Mouse (Mus musculus) small intestine, adult 2 months (tissue): Measurements from ENCODE around the gene Gm12569.

Experiments
- CTCF ChIP-seq: fragments of 200-500 bp; IDR thresholded peaks from 2 replicates; pipeline ENCODE4 v1.5.1; 2012; ENCODE audit warnings: low read depth, mild to moderate bottlenecking, control low read depth, inconsistent platforms, low read length, moderate library complexity, mixed read lengths; ENCODE audit not compliant: insufficient replicate concordance, insufficient read length; ENCODE audit errors: extremely low read depth
- POLR2A ChIP-seq: fragments of 200-500 bp; IDR thresholded peaks from 2 replicates; pipeline ENCODE4 v1.6.1; 2012; ENCODE audit warnings: low read depth, mild to moderate bottlenecking, control low read depth, inconsistent platforms, low read length, moderate library complexity

- TF ChIP-seq CTCF, result no peak
- TF ChIP-seq POLR2A, result no peak
Measured at GRCm38 (mm10) chr11:51274418-51274817, 54.1 kb downstream of the Gm12569 start.
